Mouse (Mus musculus) myocyte (in vitro differentiated cells): ENCODE measurements around the gene Agr2.

ENCODE experiments used
- E2F4 ChIP-seq: IDR thresholded peaks from one replicate; pipeline ENCODE4 v1.6.1; 2011; ENCODE audit warnings: mild to moderate bottlenecking, control low read depth, moderate library complexity; ENCODE audit not compliant: insufficient read depth
- POLR2AphosphoS2 ChIP-seq: IDR thresholded peaks from one replicate; pipeline ENCODE4 v1.6.1; 2011; ENCODE audit warnings: low read depth, control low read depth; ENCODE audit not compliant: insufficient read length

- TF ChIP-seq E2F4 (no peak), POLR2AphosphoS2 (no peak)
Measured at GRCm38 (mm10) chr12:36028968-36029645, 36.4 kb downstream of the Agr2 start.
